Mouse (Mus musculus) kidney, adult 2 months (tissue): ENCODE results near the gene Cntf.

ENCODE experiments used
- CTCF ChIP-seq: fragments of 200-500 bp; conservative IDR thresholded peaks from 2 replicates; pipeline ENCODE4 v1.5.1; 2011; ENCODE audit warnings: low read depth, mild to moderate bottlenecking, control low read depth, low read length, moderate library complexity, mixed read lengths; ENCODE audit not compliant: insufficient read depth, insufficient read length
- POLR2A ChIP-seq: fragments of 200-500 bp; IDR thresholded peaks from one replicate; pipeline ENCODE4 v1.6.1; 2011; ENCODE audit warnings: low read depth, low read length, control low read depth

DNA sequence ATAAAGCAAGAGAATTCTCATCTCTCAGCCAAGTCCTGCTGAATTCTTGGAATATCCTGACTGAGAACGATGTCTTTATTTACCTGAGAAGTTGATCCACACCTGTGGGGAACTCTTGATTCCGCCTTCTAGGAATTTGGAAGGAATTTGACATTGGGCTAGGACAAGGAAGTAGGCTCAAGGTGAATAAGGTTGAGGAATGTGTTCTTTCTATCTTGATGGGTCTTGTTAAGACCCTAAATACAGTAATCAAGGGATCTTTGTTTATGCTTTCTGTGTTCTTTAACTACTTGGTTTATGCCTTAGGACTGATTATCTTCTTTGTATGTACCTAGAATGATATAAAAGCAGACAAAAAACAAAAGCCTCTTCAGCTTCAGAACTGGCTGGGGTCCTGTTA lies 33.5 kb downstream of the Cntf start:
- no peak for TF ChIP-seq CTCF
- no peak for TF ChIP-seq POLR2A
